Mouse (Mus musculus) C2C12 (cell line): ENCODE results near the gene Gm20696.

Experiments used
- CEBPB ChIP-seq: IDR thresholded peaks from one replicate; pipeline ENCODE4 v1.6.1; 2011; ENCODE audit warnings: low read depth, mild to moderate bottlenecking, control low read depth, moderate library complexity
- CTCF ChIP-seq: IDR thresholded peaks from one replicate; pipeline ENCODE4 v1.5.1; 2011; ENCODE audit not compliant: control insufficient read depth, insufficient read depth, insufficient read length
- FOSL1 ChIP-seq: IDR thresholded peaks from one replicate; pipeline ENCODE4 v1.8.0; 2011; ENCODE audit warnings: mild to moderate bottlenecking, low read length; ENCODE audit not compliant: poor library complexity, insufficient read depth, severe bottlenecking
- MAX ChIP-seq: IDR thresholded peaks from one replicate; pipeline ENCODE4 v1.6.1; 2011; ENCODE audit warnings: mild to moderate bottlenecking, control low read depth
- MYOD1 ChIP-seq: IDR thresholded peaks from one replicate; pipeline ENCODE4 v1.6.1; 2011; ENCODE audit warnings: low read depth; ENCODE audit not compliant: control insufficient read depth, insufficient read length
- MYOG ChIP-seq: IDR thresholded peaks from one replicate; pipeline ENCODE4 v1.6.1; 2011; ENCODE audit not compliant: control insufficient read depth, insufficient read length; ENCODE audit errors: extremely low read depth
- USF1 ChIP-seq: IDR thresholded peaks from one replicate; pipeline ENCODE4 v1.6.1; 2011; ENCODE audit warnings: low read depth, mild to moderate bottlenecking, control low read depth, moderate library complexity

GRCm38 (mm10) chr6:99492937-99493336 lies 173.7 kb downstream of the Gm20696 start:
- no peak for TF ChIP-seq CTCF
- no peak for TF ChIP-seq CEBPB
- no peak for TF ChIP-seq USF1
- no peak for TF ChIP-seq MAX
- TF ChIP-seq FOSL1 = no peak
- no peak for TF ChIP-seq MYOG
- TF ChIP-seq MYOD1 = no peak
